Mouse (Mus musculus) activated CD4-positive, CD25-positive, alpha-beta regulatory T cell, adult 4 months (primary cell): ENCODE measurements around the gene Gm28372. TPM values are rescaled to one million over a fixed set of nuclear protein-coding genes. Genes with fewer than 3 reads are reported as not detected.

Experiments
- ATAC-seq: one replicate; pipeline ENCODE4 v1.8.0; 2017
- polyA plus RNA-seq, 2 experiments: library from polyadenylated mRNA; unstranded; fragments of 100-300 nt; shearing (Covaris generic); gene quantifications; one replicate each; pipeline ENCODE4 v1.2.1; 2017

Gene Gm28372
- polyA plus RNA-seq, 2 experiments from 2014 or later, result not detected

- ATAC-seq, result no peak
Measured at GRCm38 (mm10) chr2:130412775-130413174, 7.7 kb downstream of the Gm28372 start.

GRCm38 (mm10) chr2:130414094-130414856 is 9.2 kb downstream of the Gm28372 start:
- no peak for ATAC-seq

- ATAC-seq, result no peak
Measured at GRCm38 (mm10) chr2:130421781-130422620, 17.0 kb downstream of the Gm28372 start.

GRCm38 (mm10) chr2:130423397-130424125 is 18.5 kb downstream of the Gm28372 start:
- ATAC-seq, result peak; percentile 55

GRCm38 (mm10) chr2:130424126-130424853 is 19.3 kb downstream of the Gm28372 start, which contains the start of the genes Vps16 and Pced1a:
Gene Vps16 (plus strand): TSS chr2:130424339.
Gene Pced1a (minus strand): TSS chr2:130424701.
- ATAC-seq, result peak; percentile 91

- ATAC-seq, result no peak
Measured at GRCm38 (mm10) chr2:130425112-130425511, 20.1 kb downstream of the Gm28372 start.

GRCm38 (mm10) chr2:130429851-130430250 is 24.8 kb downstream of the Gm28372 start:
- no peak for ATAC-seq

- no peak for ATAC-seq
Measured at GRCm38 (mm10) chr2:130430484-130430883, 25.4 kb downstream of the Gm28372 start.

- no peak for ATAC-seq
Measured at GRCm38 (mm10) chr2:130432157-130432556, 27.1 kb downstream of the Gm28372 start.

- ATAC-seq, result no peak
Measured at GRCm38 (mm10) chr2:130433152-130433551, 28.1 kb downstream of the Gm28372 start.

GRCm38 (mm10) chr2:130436769-130437168 is 31.7 kb downstream of the Gm28372 start:
- no peak for ATAC-seq

- no peak for ATAC-seq
Measured at GRCm38 (mm10) chr2:130438861-130439260, 33.8 kb downstream of the Gm28372 start.

GRCm38 (mm10) chr2:130439840-130440480 is 34.9 kb downstream of the Gm28372 start:
- no peak for ATAC-seq

- no peak for ATAC-seq
Measured at GRCm38 (mm10) chr2:130442162-130442561, 37.1 kb downstream of the Gm28372 start.

- no peak for ATAC-seq
Measured at GRCm38 (mm10) chr2:130448449-130448848, 43.4 kb downstream of the Gm28372 start.

GRCm38 (mm10) chr2:130449021-130449793 is 44.2 kb downstream of the Gm28372 start:
- peak; percentile 13 for ATAC-seq

- ATAC-seq, result peak; percentile 95
Measured at GRCm38 (mm10) chr2:130449794-130450433, 44.9 kb downstream of the Gm28372 start, which contains the start of gene Ptpra. Gene Ptpra (plus strand): TSS chr2:130450278.

- ATAC-seq, result peak; percentile 67
Measured at GRCm38 (mm10) chr2:130450434-130450796, 45.4 kb downstream of the Gm28372 start.

GRCm38 (mm10) chr2:130451086-130451726 is 46.2 kb downstream of the Gm28372 start:
- ATAC-seq, result no peak

GRCm38 (mm10) chr2:130451727-130452090 is 46.7 kb downstream of the Gm28372 start:
- no peak for ATAC-seq
